In genomic region chr4:129236236-129236813, GRCm38 (mm10) we compare ENCODE assay signal across 17 mouse cellular contexts. TPM values are rescaled to one million over a fixed set of nuclear protein-coding genes. Genes with fewer than 3 reads are reported as not detected.
DNase-seq lines count a peak whose midpoint lies in the region; ATAC-seq and TF ChIP-seq lines count a peak whose summit lies in the region.
"Had no signal": no experiment of that assay in that cellular context is flagged by ENCODE, and none has a peak within 500 bp of the region (broad histone marks: within the 10 kb centered on the region; RNA-seq: fewer than 3 reads in every experiment).

No protein-coding gene starts in this region.

- ATAC-seq in hindbrain, postnatal 0 days = no peak
- no peak for ATAC-seq in hindbrain, embryonic 13.5 days (ENCODE audit: low FRiP score)
- ATAC-seq in stomach, embryonic 16.5 days (ENCODE audit: insufficient read depth, low FRiP score) = no peak

- H3K27me3 ChIP-seq in hindbrain, postnatal 0 days (ENCODE audit: insufficient read depth, low read length) = no peaks in the 10 kb centered on the region
- H3K27me3 ChIP-seq in hindbrain, embryonic 13.5 days = peaks cover 12% of the 10 kb centered on the region
- no peaks in the 10 kb centered on the region for H3K27me3 ChIP-seq in stomach, embryonic 16.5 days (ENCODE audit: control insufficient read depth, insufficient read depth, low read length)

- no peak overlapping the region for H3K4me3 ChIP-seq in hindbrain, postnatal 0 days (ENCODE audit: low read length)
- no peak overlapping the region for H3K4me3 ChIP-seq in hindbrain, embryonic 13.5 days
- H3K4me3 ChIP-seq in stomach, embryonic 16.5 days (replicated peaks; ENCODE audit: low read length) = no peak overlapping the region
- H3K4me3 ChIP-seq: midbrain, embryonic 12.5 days had no signal

- H3K27ac ChIP-seq in hindbrain, postnatal 0 days = no peak overlapping the region
- H3K27ac ChIP-seq in hindbrain, embryonic 13.5 days = no peak overlapping the region
- peak overlapping the region; percentile 89 for H3K27ac ChIP-seq in stomach, embryonic 16.5 days (ENCODE audit: low read length)
- H3K27ac ChIP-seq: hindbrain, embryonic 14.5 days; midbrain, embryonic 12.5 days had no signal

- DNase-seq in hindbrain, postnatal 0 days (ENCODE audit: low spot score) = no peak
- DNase-seq in lung, postnatal 36 days = peak; percentile 34
- no peak for DNase-seq in lung, postnatal 25 days (ENCODE audit: low spot score)
- peak; percentile 75 for DNase-seq in gonadal fat pad, adult 2 months (ENCODE audit: low read depth)
- DNase-seq in right cerebral cortex, adult 18-20 months = no peak
- DNase-seq in embryo, embryonic 11 days = no peak
- DNase-seq: B cell, adult 2 months; cerebellum, adult 9-10 months; heart, adult 18-20 months; layer of hippocampus, postnatal 36 days; lung, postnatal 14 days; right cerebral cortex, postnatal 4 days; thymus, postnatal 4 days had no signal

- no peaks in the 10 kb centered on the region for H3K36me3 ChIP-seq in hindbrain, postnatal 0 days (ENCODE audit: insufficient read depth, low read length)
- H3K36me3 ChIP-seq in hindbrain, embryonic 13.5 days = no peaks in the 10 kb centered on the region
- no peaks in the 10 kb centered on the region for H3K36me3 ChIP-seq in stomach, embryonic 16.5 days (ENCODE audit: control insufficient read depth, insufficient read depth, low read length)
- H3K36me3 ChIP-seq: midbrain, embryonic 12.5 days had no signal

- no peaks in the 10 kb centered on the region for H3K9me3 ChIP-seq in hindbrain, postnatal 0 days (ENCODE audit: low read length)
- H3K9me3 ChIP-seq in hindbrain, embryonic 13.5 days = no peaks in the 10 kb centered on the region
- H3K9me3 ChIP-seq in stomach, embryonic 16.5 days (replicated peaks; ENCODE audit: control insufficient read depth, low read length) = no peaks in the 10 kb centered on the region
- H3K9me3 ChIP-seq: midbrain, embryonic 12.5 days had no signal

- peaks cover 15% of the 10 kb centered on the region for H3K4me1 ChIP-seq in hindbrain, postnatal 0 days (ENCODE audit: insufficient read depth, low read length)
- peaks cover 44% of the 10 kb centered on the region for H3K4me1 ChIP-seq in hindbrain, embryonic 13.5 days (replicated peaks)
- peaks cover 63% of the 10 kb centered on the region for H3K4me1 ChIP-seq in stomach, embryonic 16.5 days (ENCODE audit: control insufficient read depth, insufficient read depth, low read length)

- peak overlapping the region; percentile 91; the same call in 1 of the 2 replicates for H3K4me2 ChIP-seq in hindbrain, postnatal 0 days (ENCODE audit: low read depth, low read length)
- no peak overlapping the region for H3K4me2 ChIP-seq in hindbrain, embryonic 13.5 days
- H3K4me2 ChIP-seq in stomach, embryonic 16.5 days (ENCODE audit: low read depth, low read length) = peak overlapping the region; percentile 76; the same call in 1 of the 2 replicates

- no peak overlapping the region for H3K9ac ChIP-seq in hindbrain, postnatal 0 days (replicated peaks; ENCODE audit: low read length)
- no peak overlapping the region for H3K9ac ChIP-seq in hindbrain, embryonic 13.5 days
- no peak overlapping the region for H3K9ac ChIP-seq in stomach, embryonic 16.5 days (ENCODE audit: low read length)
- H3K9ac ChIP-seq: hindbrain, embryonic 14.5 days; midbrain, embryonic 12.5 days had no signal

- no peak for TF ChIP-seq CTCF in hindbrain, postnatal 0 days (IDR thresholded peaks at IDR 0.05; ENCODE audit: low read depth)

- 86% methylated on average over 8 of the region's 8 CpGs for WGBS in hindbrain, postnatal 0 days
- 86% methylated on average over 8 of the region's 8 CpGs for WGBS in hindbrain, embryonic 13.5 days
- WGBS in stomach, embryonic 16.5 days = 74% methylated on average over 8 of the region's 8 CpGs

RNA-seq across cellular contexts. Expression of gene C77080, which starts 24.9 kb away (rescaled TPM):
- total RNA-seq in hindbrain, postnatal 0 days (2014; rRNA removed) = 23.1 and 29.0 TPM in 2 replicates
- 4.9 and 5.3 TPM in 2 replicates for polyA plus RNA-seq in hindbrain, postnatal 0 days (2015; fragmentation: Nextera tagmentation; extraction: Ambion mirVana)
- polyA plus RNA-seq in hindbrain, embryonic 13.5 days (2015; fragmentation: Nextera tagmentation; extraction: Ambion mirVana) = 5.3 and 5.4 TPM in 2 replicates
- 20.6 and 26.5 TPM in 2 replicates for polyA plus RNA-seq in gonadal fat pad, adult 2 months (2012; rRNA removed)
- polyA plus RNA-seq in stomach, embryonic 16.5 days (2015; fragmentation: Nextera tagmentation; extraction: Ambion mirVana) = 8.2 and 8.5 TPM in 2 replicates

RNA-seq across cellular contexts. Expression of gene Yars, which starts 46.8 kb away (rescaled TPM):
- total RNA-seq in hindbrain, postnatal 0 days (2014; rRNA removed) = 56.0 and 79.6 TPM in 2 replicates
- polyA plus RNA-seq in hindbrain, postnatal 0 days (2015; fragmentation: Nextera tagmentation; extraction: Ambion mirVana) = 101 and 102 TPM in 2 replicates
- 104 and 106 TPM in 2 replicates for polyA plus RNA-seq in hindbrain, embryonic 13.5 days (2015; fragmentation: Nextera tagmentation; extraction: Ambion mirVana)
- 23.4 and 25.4 TPM in 2 replicates for polyA plus RNA-seq in gonadal fat pad, adult 2 months (2012; rRNA removed)
- 72.9 and 80.0 TPM in 2 replicates for polyA plus RNA-seq in stomach, embryonic 16.5 days (2015; fragmentation: Nextera tagmentation; extraction: Ambion mirVana)

RNA-seq across cellular contexts. Expression of gene S100pbp, which starts 46.8 kb away (rescaled TPM):
- 35.9 and 36.8 TPM in 2 replicates for total RNA-seq in hindbrain, postnatal 0 days (2014; rRNA removed)
- polyA plus RNA-seq in hindbrain, postnatal 0 days (2015; fragmentation: Nextera tagmentation; extraction: Ambion mirVana) = 16.2 and 16.9 TPM in 2 replicates
- 17.6 and 18.0 TPM in 2 replicates for polyA plus RNA-seq in hindbrain, embryonic 13.5 days (2015; fragmentation: Nextera tagmentation; extraction: Ambion mirVana)
- 14.7 and 18.9 TPM in 2 replicates for polyA plus RNA-seq in gonadal fat pad, adult 2 months (2012; rRNA removed)
- polyA plus RNA-seq in stomach, embryonic 16.5 days (2015; fragmentation: Nextera tagmentation; extraction: Ambion mirVana) = 13.0 and 13.1 TPM in 2 replicates

RNA-seq across cellular contexts. Expression of gene Sync, which starts 51.1 kb away (rescaled TPM):
- 1.9 and 3.3 TPM in 2 replicates for total RNA-seq in hindbrain, postnatal 0 days (2014; rRNA removed)
- polyA plus RNA-seq in hindbrain, postnatal 0 days (2015; fragmentation: Nextera tagmentation; extraction: Ambion mirVana) = 1.9 and 2.0 TPM in 2 replicates
- 1.1 and 1.4 TPM in 2 replicates for polyA plus RNA-seq in hindbrain, embryonic 13.5 days (2015; fragmentation: Nextera tagmentation; extraction: Ambion mirVana)
- 1.4 and 2.0 TPM in 2 replicates for polyA plus RNA-seq in gonadal fat pad, adult 2 months (2012; rRNA removed)
- 3.0 and 3.9 TPM in 2 replicates for polyA plus RNA-seq in stomach, embryonic 16.5 days (2015; fragmentation: Nextera tagmentation; extraction: Ambion mirVana)

Comparison
In these comparisons a context has a peak if more than half of its experiments do, and no peak if none do; other contexts are left out.
1. DNase-seq: peak in lung, postnatal 36 days (single experiment) and gonadal fat pad, adult 2 months (single experiment); none in hindbrain, postnatal 0 days (single experiment), lung, postnatal 25 days (single experiment), right cerebral cortex, adult 18-20 months (single experiment) and embryo, embryonic 11 days (single experiment).